Mouse (Mus musculus) adrenal gland, postnatal 10 days (tissue): ENCODE results near the gene Vipas39. TPM values are rescaled to one million over a fixed set of nuclear protein-coding genes. Genes with fewer than 3 reads are reported as not detected.

Experiments used
- DNase-seq: peaks from one replicate; pipeline ENCODE4 v3.0.0; 2021; ENCODE audit warnings: mixed read lengths
- microRNA-seq: library from miRNA; unstranded; fragments of <30 nt; microRNA quantifications from one replicate; pipeline ENCODE4 v1.2.0, GENCODE M21; 2021
- total RNA-seq, 2 experiments: library from RNA; stranded (reverse); gene quantifications; 2 replicates each; pipeline ENCODE4 v1.2.3; 2021

The Vipas39 gene
- total RNA-seq, 2 experiments from 2014 or later: 34.2 to 40.2 TPM

GRCm38 (mm10) chr12:87198792-87199191, 67.3 kb downstream of the Vipas39 start:
- no peak for DNase-seq

- DNase-seq: no peak
These were observed 69.7 kb downstream of the Vipas39 start for GRCm38 (mm10) chr12:87196310-87196709.

- DNase-seq: no peak
These were observed 71.0 kb downstream of the Vipas39 start for GRCm38 (mm10) chr12:87195069-87195468.

GRCm38 (mm10) chr12:87193008-87193407, 73.0 kb downstream of the Vipas39 start:
- DNase-seq: no peak

Small RNA genes within 50 kb of the gene (microRNA-seq; reads per million reads assigned to microRNA genes)
- gene Gm47293: not detected

Other genes with a start within 250 kb of the Vipas39 start
- 1 to 10 TPM in 1 of 2 experiments, under 1 TPM in 1; 0.93 to 1.2 TPM for gene Tmem63c, start 244.9 kb downstream of the Vipas39 start, total RNA-seq
- 1 to 10 TPM in 1 of 2 experiments, under 1 TPM in 1; 0.87 to 2.0 TPM for gene Ngb, start 163.7 kb downstream of the Vipas39 start, total RNA-seq
- gene Gstz1, start 119.1 kb downstream of the Vipas39 start, total RNA-seq: 100 to 1,000 TPM; 104 to 140 TPM
- gene Pomt2, start 118.3 kb downstream of the Vipas39 start, total RNA-seq: 10 to 100 TPM; 11.5 to 14.1 TPM
- 1 to 10 TPM; 1.1 to 1.8 TPM for gene Samd15, start 66.5 kb downstream of the Vipas39 start, total RNA-seq
- gene Tmed8, start 65.8 kb downstream of the Vipas39 start, total RNA-seq: 10 to 100 TPM; 17.5 to 19.3 TPM
- gene Noxred1, start 27.5 kb downstream of the Vipas39 start, total RNA-seq: under 1 TPM; 0.42 to 0.55 TPM
- 100 to 1,000 TPM; 117 TPM for gene Ahsa1, start 223 bp upstream of the Vipas39 start, total RNA-seq
- gene Ism2, start 33.4 kb upstream of the Vipas39 start, total RNA-seq: under 1 TPM; 0.18 to 0.55 TPM
- 100 to 1,000 TPM; 135 to 149 TPM for gene Sptlc2, start 122.1 kb upstream of the Vipas39 start, total RNA-seq
- gene Slirp, start 177.6 kb upstream of the Vipas39 start, total RNA-seq: 100 to 1,000 TPM; 186 to 195 TPM
- gene Alkbh1, start 177.8 kb upstream of the Vipas39 start, total RNA-seq: 10 to 100 TPM; 23.9 to 24.3 TPM
- gene Snw1, start 206.0 kb upstream of the Vipas39 start, total RNA-seq: 10 to 100 TPM; 58.2 to 61.2 TPM
- gene Gm5788, start 228.5 kb upstream of the Vipas39 start, total RNA-seq: not detected
- gene Gm8300, start 248.1 kb upstream of the Vipas39 start, total RNA-seq: not detected